Mouse (Mus musculus): ENCODE measurements around the gene Serpinb9. TPM values are rescaled to one million over a fixed set of nuclear protein-coding genes. Genes with fewer than 3 reads are reported as not detected.
"Not testable (repeated sequence)": the region's sequence is repeated elsewhere in the genome, so short reads cannot be mapped to it uniquely, and the experiment has no call there.

Gene Serpinb9
- total RNA-seq (2021) = 1 to 10 TPM; 5.4 TPM
- long read RNA-seq, experiment 1, partial matches to known transcripts = 0 of 5 reads
- long read RNA-seq, experiment 1, other reads (novel, unspliced or antisense) = 2 of 5 reads
- long read RNA-seq, experiment 2, partial matches to known transcripts = 0 of 4 reads
- long read RNA-seq, experiment 2, other reads (novel, unspliced or antisense) = 0 of 4 reads

DNA sequence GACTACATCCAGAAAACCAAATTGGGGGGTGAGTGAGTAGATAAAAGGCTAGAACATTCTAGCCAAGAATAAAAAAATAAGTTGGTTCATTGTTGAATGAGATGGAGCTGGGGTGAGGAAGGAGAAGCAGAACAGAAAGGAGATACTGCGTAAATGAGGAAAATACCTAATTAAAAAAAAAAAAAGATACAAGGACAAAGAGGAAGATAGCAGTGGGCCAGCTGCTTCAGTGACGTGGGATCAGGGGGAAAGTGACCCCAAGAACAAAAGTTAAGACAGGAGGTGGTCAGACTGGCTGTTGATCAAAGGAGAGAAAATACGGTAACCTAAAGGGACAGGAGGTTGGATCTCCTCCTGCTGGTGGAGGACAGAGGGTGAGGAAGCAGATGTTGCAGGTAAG lies at the start of gene Serpinb9:
Serpinb9 (plus strand) TSS at position 301 of the 400 bp plus-strand sequence.
- TF ChIP-seq CTCF (conservative IDR thresholded peaks at IDR 0.05) = no peak
- Histone ChIP-seq H3K4me3 (peak within 1 kb of the TSS; percentile 53), H3K27ac (peak within 1 kb of the TSS; percentile 87)
- no peak for DNase-seq (ENCODE audit: low spot score in 2 of 2)

- H3K27ac ChIP-seq = no peak overlapping the region
- no peak overlapping the region for H3K4me3 ChIP-seq
- no peak for TF ChIP-seq CTCF (conservative IDR thresholded peaks at IDR 0.05)
- no peak for DNase-seq (ENCODE audit: low spot score in 2 of 2)
Measured at GRCm38 (mm10) chr13:32956537-32956936, 46.5 kb upstream of the Serpinb9 start.

- no peak for DNase-seq (ENCODE audit: low spot score in 2 of 2)
- Histone ChIP-seq H3K4me3 (no peak overlapping the region), H3K27ac (no peak overlapping the region)
- no peak for TF ChIP-seq CTCF (conservative IDR thresholded peaks at IDR 0.05)
Measured at GRCm38 (mm10) chr13:32957917-32958316, 45.1 kb upstream of the Serpinb9 start.

DNA sequence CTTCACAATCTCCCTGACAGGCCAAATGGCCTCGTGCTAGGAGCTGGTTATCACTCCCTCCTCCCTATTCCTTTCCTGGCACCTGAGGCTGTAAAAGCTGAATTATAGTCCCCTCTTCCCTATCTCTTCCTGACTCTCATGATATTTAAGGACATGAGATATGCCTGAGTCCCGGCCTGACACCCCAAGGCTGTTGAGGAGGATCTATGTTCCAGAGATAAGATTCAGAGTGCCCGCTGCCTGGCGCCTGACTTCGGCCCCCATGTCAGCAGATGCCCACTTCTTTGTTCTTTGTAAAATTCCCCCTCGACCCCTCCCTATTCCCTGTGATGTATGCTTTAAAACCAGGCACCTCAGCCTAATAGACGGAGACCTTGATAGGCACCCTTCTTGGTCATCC lies 44.5 kb upstream of the Serpinb9 start:
- not testable (repeated sequence) for DNase-seq (ENCODE audit: low spot score in 2 of 2); H3K4me3 ChIP-seq

GRCm38 (mm10) chr13:32963990-32964753 lies 38.9 kb upstream of the Serpinb9 start:
- no peak for DNase-seq (ENCODE audit: low spot score in 2 of 2)
- H3K27ac ChIP-seq = no peak overlapping the region
- no peak overlapping the region for H3K4me3 ChIP-seq
- no peak for TF ChIP-seq CTCF (conservative IDR thresholded peaks at IDR 0.05)

More for the DNA sequence above, 44.5 kb upstream of the Serpinb9 start:
- not testable (repeated sequence) for H3K27ac ChIP-seq

- H3K4me3 ChIP-seq = peak within 1 kb of the TSS; percentile 42
- DNase-seq (ENCODE audit: low spot score in 2 of 2) = no peak
- peak; percentile 87 for TF ChIP-seq CTCF (conservative IDR thresholded peaks at IDR 0.05)
Measured at GRCm38 (mm10) chr13:32964989-32965811, 37.9 kb upstream of the Serpinb9 start, which contains the start of gene Serpinb6b. Gene Serpinb6b (plus strand): TSS chr13:32965209.

DNA sequence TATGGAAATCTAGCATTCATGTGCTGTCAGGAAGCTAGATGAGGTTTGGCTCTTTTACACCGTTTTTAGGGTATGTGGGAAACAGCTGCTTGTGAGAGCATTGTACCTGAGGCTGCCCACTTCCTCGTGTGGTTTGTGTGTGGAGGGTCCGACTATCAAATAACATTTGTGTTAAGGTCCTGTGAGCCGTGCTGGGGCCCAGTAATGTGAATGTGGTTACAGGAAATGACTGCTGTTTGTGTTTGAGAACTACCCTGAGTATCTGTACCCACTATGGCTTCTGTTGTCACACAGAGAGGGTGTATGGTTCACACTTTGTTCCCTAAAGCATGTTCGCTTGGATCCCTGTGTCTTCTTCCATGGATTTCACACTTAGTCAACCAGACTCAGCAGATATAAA lies 36.9 kb upstream of the Serpinb9 start:
- TF ChIP-seq CTCF (conservative IDR thresholded peaks at IDR 0.05) = no peak
- peak overlapping the region; percentile 42; the same call in 1 of the 2 replicates for H3K4me3 ChIP-seq
- no peak for DNase-seq (ENCODE audit: low spot score in 2 of 2)
- H3K27ac ChIP-seq = no peak overlapping the region

More at GRCm38 (mm10) chr13:32964989-32965811, 37.9 kb upstream of the Serpinb9 start, which contains the start of gene Serpinb6b:
- H3K27ac ChIP-seq = peak within 1 kb of the TSS; percentile 43; the same call in 1 of the 2 replicates

DNA sequence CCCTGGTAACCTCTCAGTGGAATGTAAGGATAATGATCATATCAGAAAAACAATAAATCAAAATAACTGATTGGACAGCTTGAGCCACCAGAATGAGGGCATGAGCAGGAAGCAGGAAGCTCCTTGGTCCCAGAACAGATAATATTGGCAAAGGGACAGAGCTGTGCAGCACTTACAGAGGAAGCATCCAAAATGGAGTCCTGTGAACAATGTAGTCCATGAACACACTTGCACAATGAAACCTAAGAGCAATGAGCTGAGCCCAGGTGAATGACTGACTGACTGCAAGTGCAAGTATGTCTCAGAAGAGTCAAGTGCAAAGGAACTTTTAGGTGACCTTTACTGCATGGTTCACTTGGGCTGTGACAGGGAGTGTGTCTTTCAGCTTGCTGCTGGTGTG lies 35.8 kb upstream of the Serpinb9 start:
- no peak for TF ChIP-seq CTCF (conservative IDR thresholded peaks at IDR 0.05)

DNA sequence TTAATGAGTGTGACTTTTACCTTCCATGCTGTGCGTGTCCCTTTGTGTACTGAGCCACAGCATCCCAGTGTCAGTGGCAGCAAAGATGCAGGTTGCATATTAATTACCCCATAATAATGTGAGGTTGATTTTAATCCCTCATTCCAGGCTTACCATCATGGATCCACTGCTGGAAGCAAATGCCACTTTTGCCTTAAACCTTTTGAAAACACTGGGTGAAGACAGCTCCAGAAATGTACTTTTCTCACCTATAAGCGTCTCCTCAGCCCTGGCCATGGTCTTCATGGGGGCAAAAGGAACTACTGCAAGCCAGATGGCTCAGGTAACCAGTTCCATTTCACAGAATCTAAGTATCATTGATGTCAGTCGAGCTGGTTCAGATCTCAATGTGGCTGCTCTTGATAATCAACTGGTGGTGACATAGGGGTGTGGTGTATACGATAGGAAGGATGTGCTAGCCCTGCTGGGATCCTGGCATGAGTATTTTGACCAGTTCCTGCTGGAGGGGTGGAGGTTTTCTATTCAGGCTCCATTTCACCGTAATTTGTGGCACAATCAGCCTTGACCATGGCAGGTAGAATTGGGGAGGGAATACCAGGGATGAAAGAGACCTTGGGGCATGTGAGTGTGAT lies 34.6 kb upstream of the Serpinb9 start:
- DNase-seq (ENCODE audit: low spot score in 2 of 2) = no peak
- no peak overlapping the region for H3K27ac ChIP-seq
- no peak overlapping the region for H3K4me3 ChIP-seq
- TF ChIP-seq CTCF (conservative IDR thresholded peaks at IDR 0.05) = no peak

More for the DNA sequence above, 35.8 kb upstream of the Serpinb9 start:
- DNase-seq (ENCODE audit: low spot score in 2 of 2) = no peak
- H3K27ac ChIP-seq = no peak overlapping the region
- H3K4me3 ChIP-seq = no peak overlapping the region

DNA sequence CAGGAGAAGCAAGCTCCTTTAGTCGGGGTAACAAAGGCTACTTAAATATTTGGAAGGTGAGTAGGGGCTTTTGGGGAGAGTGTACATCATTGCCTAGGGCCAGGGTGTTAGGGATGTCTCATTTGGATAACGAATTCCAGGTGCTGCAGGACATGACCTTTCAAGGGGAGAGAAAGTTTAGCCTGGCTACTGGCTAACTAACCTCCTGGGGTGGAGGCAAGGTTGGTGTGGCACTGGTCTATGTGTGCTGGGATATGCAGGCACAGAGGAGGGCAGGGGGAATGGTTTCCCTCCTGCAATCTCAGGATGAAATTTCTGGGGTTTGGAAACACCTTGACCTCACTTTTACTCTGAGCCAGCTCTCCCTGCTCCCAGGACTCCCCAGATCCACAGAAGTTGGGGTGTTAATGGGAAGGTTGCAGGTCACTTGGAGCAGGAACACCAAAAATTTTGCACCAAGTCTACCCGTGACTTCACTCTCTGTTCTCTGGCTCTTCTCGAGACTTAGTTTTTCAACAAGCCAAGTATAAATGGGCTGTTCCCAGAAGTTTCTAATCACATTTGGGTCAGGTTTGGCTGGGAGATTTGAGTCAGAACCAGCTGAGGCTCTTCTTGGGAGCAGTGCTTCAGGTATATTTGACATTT lies 33.9 kb upstream of the Serpinb9 start:
- H3K27ac ChIP-seq = no peak overlapping the region
- TF ChIP-seq CTCF (conservative IDR thresholded peaks at IDR 0.05) = no peak
- no peak overlapping the region for H3K4me3 ChIP-seq
- DNase-seq (ENCODE audit: low spot score in 2 of 2) = no peak

DNA sequence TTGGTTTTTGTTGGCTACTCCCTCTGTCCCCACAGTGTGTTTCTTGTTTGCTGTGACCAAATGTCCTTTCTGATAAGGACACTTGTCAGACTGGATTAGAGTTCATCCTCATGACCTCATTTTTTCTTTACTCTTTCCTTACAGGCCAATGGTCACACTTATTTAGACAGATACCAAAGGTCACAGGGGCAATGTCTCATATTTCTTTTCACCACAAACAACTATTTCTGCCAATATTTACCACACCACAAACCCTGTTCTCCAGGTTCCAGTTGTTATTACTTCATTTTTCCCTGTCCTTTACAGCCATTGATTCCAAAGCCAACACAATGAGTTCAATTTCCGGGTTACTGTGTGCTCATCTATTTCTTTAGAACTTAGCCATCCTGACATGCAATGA lies 33.4 kb upstream of the Serpinb9 start:
- no peak for TF ChIP-seq CTCF (conservative IDR thresholded peaks at IDR 0.05)
- Histone ChIP-seq H3K27ac (no peak overlapping the region), H3K4me3 (no peak overlapping the region)
- no peak for DNase-seq (ENCODE audit: low spot score in 2 of 2)

DNA sequence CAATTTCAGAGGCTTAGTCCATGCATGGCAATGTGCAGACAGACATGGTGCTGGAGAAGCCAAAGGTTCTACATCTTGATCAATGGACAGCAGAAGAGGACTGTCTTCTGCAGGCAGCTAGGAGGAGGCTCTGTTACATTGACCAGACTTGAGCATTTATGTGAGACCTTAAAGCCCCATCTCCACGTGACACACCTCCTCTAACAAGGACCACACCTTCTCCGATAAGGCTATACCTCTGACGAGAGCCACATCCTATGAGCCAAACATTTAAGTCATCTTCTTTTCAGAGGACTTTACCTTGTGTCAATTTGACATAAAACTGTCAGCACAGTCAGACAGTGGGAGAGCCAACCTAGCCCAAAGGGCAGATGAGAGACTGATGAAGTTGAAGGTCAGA lies 32.3 kb upstream of the Serpinb9 start:
- no peak for TF ChIP-seq CTCF (conservative IDR thresholded peaks at IDR 0.05)
- Histone ChIP-seq H3K4me3 (no peak overlapping the region), H3K27ac (no peak overlapping the region)
- DNase-seq (ENCODE audit: low spot score in 2 of 2) = no peak

Measured in layer of hippocampus, adult 2 months (tissue).